16 mouse cellular contexts compared by ENCODE assay signal in the genomic region with DNA sequence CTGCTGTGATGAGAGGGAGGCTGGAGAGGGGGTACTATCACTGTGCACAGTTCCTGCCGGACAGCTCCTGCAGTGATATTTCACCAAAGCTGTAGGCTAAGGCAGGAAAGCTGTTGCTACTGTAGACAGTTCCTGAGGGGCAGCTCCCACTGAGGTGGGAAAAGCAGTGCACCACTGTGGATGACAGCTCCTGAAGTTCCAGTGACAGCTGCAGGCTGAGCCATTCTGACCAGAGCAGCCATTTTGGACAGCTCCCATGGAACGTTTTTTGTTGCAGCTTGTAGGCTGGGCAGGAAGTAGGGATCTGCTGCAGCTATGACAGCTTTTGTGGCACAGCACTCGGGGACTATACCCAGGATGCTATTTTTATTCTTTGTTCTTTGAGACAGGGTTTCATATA.
"Had no signal": no experiment of that assay in that cellular context is flagged by ENCODE, and none has a peak within 500 bp of the region (broad histone marks: within the 10 kb centered on the region; RNA-seq: fewer than 3 reads in every experiment).

No protein-coding gene starts in this region.

- H3K9me3 ChIP-seq: limb, embryonic 13.5 days; liver, embryonic 13.5 days; midbrain, embryonic 10.5 days; midbrain, embryonic 13.5 days had no signal

- H3K4me3 ChIP-seq: limb, embryonic 13.5 days; liver, embryonic 13.5 days; megakaryocyte, embryonic 14.5 days; midbrain, embryonic 10.5 days; midbrain, embryonic 13.5 days had no signal

- H3K27me3 ChIP-seq: limb, embryonic 13.5 days; liver, embryonic 13.5 days; midbrain, embryonic 13.5 days had no signal

- H3K4me2 ChIP-seq: limb, embryonic 13.5 days; liver, embryonic 13.5 days; midbrain, embryonic 13.5 days had no signal

- ATAC-seq: lung, postnatal 0 days; midbrain, embryonic 13.5 days; midbrain, embryonic 16.5 days had no signal

- H3K9ac ChIP-seq: limb, embryonic 13.5 days; liver, embryonic 13.5 days; midbrain, embryonic 13.5 days had no signal

- DNase-seq: kidney, adult 11 months; kidney, adult 9 months; kidney, postnatal 14 days; kidney, postnatal 4 days; left cerebral cortex, postnatal 4 days; liver, embryonic 13.5 days; lung, adult 2 months; lung, postnatal 36 days; thymus, adult 18-20 months; thymus, postnatal 25 days had no signal

- H3K27ac ChIP-seq: limb, embryonic 13.5 days; liver, embryonic 13.5 days; midbrain, embryonic 10.5 days; midbrain, embryonic 13.5 days had no signal

- H3K4me1 ChIP-seq: liver, embryonic 13.5 days; midbrain, embryonic 10.5 days; midbrain, embryonic 13.5 days had no signal

- H3K36me3 ChIP-seq: limb, embryonic 13.5 days; liver, embryonic 13.5 days; midbrain, embryonic 10.5 days; midbrain, embryonic 13.5 days had no signal
